Mouse (Mus musculus): ENCODE data around the gene Capza3. TPM values are rescaled to one million over a fixed set of nuclear protein-coding genes. Genes with fewer than 3 reads are reported as not detected.

The Capza3 gene
- total RNA-seq (2021): not detected

DNA sequence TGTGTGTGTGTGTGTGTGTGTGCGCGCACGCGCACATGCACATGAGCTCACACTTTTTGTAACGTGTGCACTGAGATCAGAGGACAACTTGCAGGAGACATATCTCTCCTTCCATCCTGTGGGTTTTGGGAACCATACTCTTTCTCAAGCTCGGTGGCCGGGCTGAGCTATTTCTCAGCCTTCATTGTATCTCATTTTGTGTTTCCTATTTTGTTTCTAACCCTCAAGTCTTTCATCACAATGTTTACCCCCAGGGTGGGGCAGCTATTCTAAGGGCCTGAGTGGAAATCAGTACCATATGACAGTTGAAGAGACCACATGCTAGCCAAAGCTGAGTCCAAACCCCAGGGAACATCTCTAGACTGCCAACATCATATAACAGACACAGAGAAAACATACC is at the start of gene Capza3:
Capza3 (plus strand) TSS at position 301 of the 400 bp plus-strand sequence.
- intact Hi-C loops (cut with DNase I): no loop called here
- DNase-seq (ENCODE audit: low spot score in 2 of 2): no peak

- intact Hi-C loops (cut with DNase I): no loop called here
- DNase-seq (ENCODE audit: low spot score in 2 of 2): no peak
Observed at GRCm38 (mm10) chr6:140005181-140005580, 35.9 kb upstream of the Capza3 start.

DNA sequence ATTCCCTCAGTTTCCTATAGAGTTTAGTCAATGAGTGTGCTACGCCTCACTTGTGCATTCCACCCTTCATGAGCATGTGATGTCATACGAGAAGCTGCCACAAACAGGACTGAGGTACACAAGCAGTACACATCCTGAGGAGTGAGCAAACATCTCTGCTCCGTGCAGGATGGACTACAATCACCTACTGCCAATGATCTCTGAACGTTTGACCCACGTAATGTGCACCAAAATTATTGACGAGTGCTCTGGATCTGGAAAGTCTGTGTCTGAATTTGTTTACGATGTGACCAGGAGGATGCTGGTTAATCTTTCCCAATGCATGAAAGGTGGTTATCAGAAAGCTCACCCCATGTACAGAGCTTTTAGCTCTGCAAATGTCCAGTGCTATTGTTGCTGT is 16.6 kb upstream of the Capza3 start:
- intact Hi-C loops (cut with DNase I): no loop called here
- no peak for DNase-seq (ENCODE audit: low spot score in 2 of 2)

DNA sequence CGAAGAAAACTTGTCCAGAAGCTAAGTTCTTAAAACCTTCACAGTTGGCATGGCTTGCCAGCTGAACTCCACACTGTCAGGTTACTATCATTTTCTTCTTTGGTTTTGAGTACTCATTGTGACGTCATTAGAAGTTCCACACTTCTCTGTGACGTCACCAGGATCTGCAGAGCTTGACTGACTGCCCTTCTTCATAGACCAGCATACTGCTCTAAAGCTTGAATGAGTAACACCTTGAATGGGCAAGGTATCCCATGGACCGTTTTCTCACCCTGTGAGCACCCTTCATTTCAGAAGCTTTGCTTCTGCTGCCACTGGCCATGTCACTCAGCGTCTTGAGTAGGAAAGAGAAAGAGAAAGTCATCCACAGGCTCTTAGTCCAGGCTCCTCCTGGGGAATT is 305 bp downstream of the Capza3 start, which contains the start of gene Plcz1:
Plcz1 (minus strand) TSS at position 101 of the 400 bp plus-strand sequence.
- DNase-seq (ENCODE audit: low spot score in 2 of 2): no peak
- intact Hi-C loops (cut with DNase I): no loop called here

DNA sequence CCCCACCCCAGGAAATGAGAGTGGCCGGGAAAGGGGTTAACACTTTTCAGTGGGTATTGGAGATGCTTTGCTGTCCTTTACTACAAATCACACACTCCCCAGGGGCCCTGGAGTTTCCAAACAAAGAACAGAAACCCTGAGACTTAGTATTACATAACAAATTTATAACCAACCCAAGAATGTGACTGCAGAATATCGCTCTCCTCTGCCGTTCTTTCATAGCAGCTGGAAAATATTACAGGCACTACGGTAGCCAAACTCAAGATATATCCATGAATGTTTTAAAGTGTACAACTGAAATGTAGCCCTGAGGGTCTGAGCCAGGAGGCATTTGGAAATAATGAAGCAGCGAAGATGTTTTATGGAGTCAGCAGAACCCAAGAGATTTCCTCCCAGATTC is 10.4 kb downstream of the Capza3 start:
- intact Hi-C loops (cut with DNase I): no loop called here
- DNase-seq (ENCODE audit: low spot score in 2 of 2): no peak

DNA sequence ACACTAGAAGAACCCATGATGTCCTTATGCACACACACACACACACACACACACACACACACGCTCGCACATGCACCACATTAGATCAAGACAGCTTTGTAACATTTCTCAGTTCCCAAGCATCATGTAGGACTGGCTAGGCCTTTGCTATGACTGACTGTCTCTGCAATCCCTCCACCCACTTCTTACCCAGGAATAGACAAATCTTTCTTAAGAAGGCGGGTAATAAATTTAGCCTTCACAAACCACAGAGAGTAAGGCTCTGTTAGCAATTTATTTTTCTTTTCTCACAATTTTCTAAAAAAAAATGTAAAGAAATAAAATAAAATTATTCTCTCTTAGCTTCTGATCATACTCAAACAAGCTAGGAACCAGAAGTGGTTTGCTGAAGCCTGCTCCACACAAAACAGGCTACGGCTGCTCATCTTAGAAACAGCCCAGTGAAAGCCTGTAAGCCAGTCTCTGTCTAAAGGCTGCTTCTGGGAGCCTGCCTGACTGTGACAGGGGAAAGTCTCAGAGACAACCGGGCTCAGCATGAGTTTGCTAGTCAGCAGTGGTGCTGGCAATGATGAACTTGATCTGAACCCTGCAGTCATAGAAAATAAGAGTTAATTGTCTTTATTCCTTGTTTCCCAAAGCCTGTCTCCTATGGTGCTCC is 13.3 kb downstream of the Capza3 start:
- DNase-seq (ENCODE audit: low spot score in 2 of 2): peak in 1 of 2 experiments; percentile 25
- intact Hi-C loops (cut with DNase I): no loop called here

- no peak for DNase-seq (ENCODE audit: low spot score in 2 of 2)
- intact Hi-C loops (cut with DNase I): no loop called here
Observed at GRCm38 (mm10) chr6:140069177-140069576, 28.1 kb downstream of the Capza3 start.

- intact Hi-C loops (cut with DNase I): no loop called here
- DNase-seq (ENCODE audit: low spot score in 2 of 2): no peak
Observed at GRCm38 (mm10) chr6:140080933-140081332, 39.9 kb downstream of the Capza3 start.

DNA sequence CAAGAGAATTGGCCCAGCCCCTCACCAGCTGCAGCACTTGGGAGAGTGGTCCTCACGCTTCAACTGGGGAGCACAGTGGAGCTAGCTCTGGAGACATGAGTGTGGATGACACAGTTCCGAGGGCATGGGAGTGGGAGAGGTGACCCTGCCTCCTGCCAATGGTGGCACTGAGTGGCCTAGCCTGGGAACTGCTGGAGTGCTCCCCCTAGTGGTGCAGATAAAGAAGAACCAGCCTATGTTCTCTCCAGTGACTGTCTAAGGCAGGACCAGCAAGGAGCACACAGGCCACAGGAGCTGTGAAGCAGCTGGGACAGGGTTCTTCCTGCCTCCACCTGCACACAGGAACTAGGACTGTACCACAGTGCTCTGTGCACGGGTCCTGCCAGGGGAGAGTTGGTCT is 40.7 kb downstream of the Capza3 start:
- intact Hi-C loops (cut with DNase I): no loop called here
- DNase-seq (ENCODE audit: low spot score in 2 of 2): no peak

DNA sequence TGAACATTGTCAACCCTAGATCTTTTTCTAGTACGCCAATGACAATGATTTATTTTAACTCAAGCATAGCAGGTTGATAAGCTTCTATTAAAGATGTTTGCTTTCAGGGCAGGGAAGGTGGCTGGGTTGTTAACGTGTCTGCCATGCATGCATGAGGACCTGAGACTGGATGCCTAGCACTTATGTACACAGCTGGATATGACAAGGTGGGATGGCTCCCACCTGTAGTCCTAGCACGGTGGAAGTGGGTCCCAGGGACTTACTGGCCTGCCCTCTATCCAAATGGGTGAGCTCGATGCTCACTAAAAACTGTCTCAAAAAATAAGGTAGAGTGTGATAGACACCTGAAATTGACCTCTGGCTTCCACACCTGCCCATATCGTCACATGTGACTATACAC is 48.8 kb downstream of the Capza3 start:
- intact Hi-C loops (cut with DNase I): no loop called here
- no peak for DNase-seq (ENCODE audit: low spot score in 2 of 2)

Other genes starting within 250 kb of the Capza3 start
- gene Plcz1, start 205 bp downstream of the Capza3 start, total RNA-seq (2021): 1 to 10 TPM in 1 of 2 experiments, under 1 TPM in 1; 0.54 to 1.1 TPM

All from left cerebral cortex, postnatal 36 days (tissue).